Mouse (Mus musculus) neural tube, embryonic 14.5 days (tissue): ENCODE data around the gene Ints6l. TPM values are rescaled to one million over a fixed set of nuclear protein-coding genes. Genes with fewer than 3 reads are reported as not detected.

Experiments
- polyA plus RNA-seq: library from polyadenylated mRNA; unstranded; fragments of >200 nt; fragmentation: Nextera tagmentation; extraction: Ambion mirVana; gene quantifications from 2 replicates; pipeline ENCODE4 v1.2.1, GENCODE M21; 2014

Ints6l gene
- polyA plus RNA-seq, 1 experiment from 2014 or later = 22.1 TPM

Other genes with a start within 250 kb of the Ints6l start
- gene Gm773, start 242.0 kb upstream of the Ints6l start, polyA plus RNA-seq = not detected in 2 replicates
- gene Zfp449, start 108.5 kb upstream of the Ints6l start, polyA plus RNA-seq = 6.9 and 8.5 TPM in 2 replicates
- gene Smim10l2a, start 80.3 kb upstream of the Ints6l start, polyA plus RNA-seq = 28.6 and 36.3 TPM in 2 replicates
- gene Gm2174, start 6.9 kb upstream of the Ints6l start, polyA plus RNA-seq = 1.3 TPM in 1 of 2 replicates, not detected in the other
- gene Gm10477, start 69.9 kb downstream of the Ints6l start, polyA plus RNA-seq = not detected in 2 replicates
- 0.44 TPM in 1 of 2 replicates, not detected in the other for gene Gm648, start 94.7 kb downstream of the Ints6l start, polyA plus RNA-seq
- 67.7 and 69.1 TPM in 2 replicates for gene Mmgt1, start 143.2 kb downstream of the Ints6l start, polyA plus RNA-seq
- gene Slc9a6, start 154.9 kb downstream of the Ints6l start, polyA plus RNA-seq = 42.3 and 55.0 TPM in 2 replicates